Mouse (Mus musculus): Measurements from ENCODE around the gene Ciita.

- TF ChIP-seq CTCF (IDR thresholded peaks at IDR 0.05; ENCODE audit: low read depth) (no peak), EP300 (IDR thresholded peaks at IDR 0.05; ENCODE audit: low read depth) (no peak)
These were observed 41.8 kb upstream of the Ciita start for GRCm38 (mm10) chr16:10438055-10438454.
